Mouse (Mus musculus): ENCODE measurements around the gene P2rx7. TPM values are rescaled to one million over a fixed set of nuclear protein-coding genes. Genes with fewer than 3 reads are reported as not detected.

Gene P2rx7
- total RNA-seq, 2 experiments from 2014 or later, result 3.2 to 5.1 TPM

- peak; percentile 31 for DNase-seq
Measured at GRCm38 (mm10) chr5:122731991-122732673, 88.4 kb downstream of the P2rx7 start.

GRCm38 (mm10) chr5:122733881-122734280, 90.2 kb downstream of the P2rx7 start:
- DNase-seq, result no peak

DNA sequence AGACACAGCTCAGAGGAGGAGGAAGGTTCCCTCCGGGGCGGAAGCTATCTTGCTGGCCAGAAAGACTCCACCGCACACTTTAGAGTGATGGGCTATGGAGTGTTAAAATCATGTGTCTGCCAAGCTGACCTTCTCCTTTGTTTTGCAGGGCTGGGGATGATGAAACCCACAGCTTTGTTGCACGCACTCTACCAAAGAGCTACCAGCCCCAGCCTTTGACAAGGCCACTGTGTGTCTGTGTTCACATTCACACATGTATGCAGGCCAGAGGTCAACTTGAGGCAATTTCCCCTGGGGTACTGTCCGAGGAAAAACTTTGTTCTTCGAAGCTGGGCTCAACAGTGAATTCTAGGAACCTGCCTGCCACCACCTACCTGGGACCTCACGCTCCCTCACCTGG, 92.1 kb downstream of the P2rx7 start:
- DNase-seq, result no peak

DNA sequence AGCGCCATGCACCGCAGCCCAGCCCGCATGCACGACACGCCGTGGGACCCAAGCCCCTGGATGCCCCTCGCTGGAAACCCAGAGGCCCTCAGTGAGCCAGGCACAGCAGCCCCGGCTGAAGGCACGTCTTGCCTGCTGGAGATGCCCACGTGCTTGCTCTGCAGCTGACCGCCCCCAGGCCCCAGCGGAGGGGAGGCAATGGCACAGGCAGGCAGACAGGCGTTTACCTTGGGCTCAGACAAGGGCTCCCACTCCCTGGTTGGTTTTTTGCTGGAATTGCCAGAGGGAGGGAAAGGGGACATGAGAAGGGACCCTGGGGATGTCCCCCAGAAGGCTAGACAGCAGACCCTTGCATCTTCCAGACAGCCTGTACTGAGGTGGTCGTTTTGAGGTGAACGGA, 93.0 kb downstream of the P2rx7 start:
- DNase-seq, result no peak

Small RNA genes within 50 kb of the gene (microRNA-seq; reads per million reads assigned to microRNA genes)
- 2.3 reads per million for gene Mir8115

Other genes with a start within 250 kb of the P2rx7 start
- gene Anapc7, start 222.2 kb upstream of the P2rx7 start, total RNA-seq (2021), result 10 to 100 TPM; 46.8 to 50.1 TPM
- gene Atp2a2, start 141.7 kb upstream of the P2rx7 start, total RNA-seq (2021), result 100 to 1,000 TPM; 202 to 226 TPM
- gene Ift81, start 29.4 kb upstream of the P2rx7 start, total RNA-seq (2021), result 10 to 100 TPM; 19.0 to 20.4 TPM
- 10 to 100 TPM; 29.5 to 32.4 TPM for gene P2rx4, start 63.6 kb downstream of the P2rx7 start, total RNA-seq (2021)
- gene Camkk2, start 135.5 kb downstream of the P2rx7 start, total RNA-seq (2021), result 10 to 100 TPM; 21.2 to 25.7 TPM
- 100 to 1,000 TPM; 178 to 239 TPM for gene Anapc5, start 177.4 kb downstream of the P2rx7 start, total RNA-seq (2021)
- gene Rnf34, start 206.1 kb downstream of the P2rx7 start, total RNA-seq (2021), result 10 to 100 TPM; 20.0 to 20.2 TPM